Mouse (Mus musculus): ENCODE measurements at regions not wholly inside any gene's neighbourhood (a gene's known extent, or its start where the extent isn't known, plus 50 kb on each side); places are given as distances from the start of the nearest gene placed in this dataset.

DNA sequence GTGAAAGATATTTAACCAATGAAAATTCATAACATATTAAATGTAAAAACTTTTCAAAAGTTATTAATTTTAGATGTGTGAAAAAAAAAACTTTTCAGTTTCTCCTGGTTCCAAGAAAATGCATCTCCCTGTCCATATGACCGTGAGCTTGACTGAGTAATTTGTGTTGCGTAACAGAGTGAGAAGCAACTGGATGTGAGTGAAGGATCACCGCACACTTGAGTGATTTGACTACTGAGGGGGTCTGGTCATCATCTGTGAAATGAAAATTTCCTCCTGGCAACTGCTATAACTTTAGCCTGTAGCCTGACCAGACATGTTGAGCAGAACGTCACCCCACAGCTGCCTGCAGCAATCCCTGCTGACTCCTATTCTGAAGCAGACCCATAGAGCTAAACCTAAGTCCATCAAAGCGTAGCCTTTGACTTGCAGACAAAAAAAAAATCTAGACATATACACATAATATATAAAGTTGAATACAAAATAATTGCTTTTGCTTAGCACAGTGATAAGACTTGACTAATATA, 461.2 kb downstream of the Brinp3 start:
- DNase-seq (ENCODE audit: extremely low spot score in 1 of 2, low spot score in 2 of 2) = no peak
- no peak for TF ChIP-seq CTCF (IDR thresholded peaks at IDR 0.05)
- H3K4me3 ChIP-seq = no peak overlapping the region
- intact Hi-C loops (cut with DNase I) = no loop called here
- no peak overlapping the region for H3K27ac ChIP-seq

DNA sequence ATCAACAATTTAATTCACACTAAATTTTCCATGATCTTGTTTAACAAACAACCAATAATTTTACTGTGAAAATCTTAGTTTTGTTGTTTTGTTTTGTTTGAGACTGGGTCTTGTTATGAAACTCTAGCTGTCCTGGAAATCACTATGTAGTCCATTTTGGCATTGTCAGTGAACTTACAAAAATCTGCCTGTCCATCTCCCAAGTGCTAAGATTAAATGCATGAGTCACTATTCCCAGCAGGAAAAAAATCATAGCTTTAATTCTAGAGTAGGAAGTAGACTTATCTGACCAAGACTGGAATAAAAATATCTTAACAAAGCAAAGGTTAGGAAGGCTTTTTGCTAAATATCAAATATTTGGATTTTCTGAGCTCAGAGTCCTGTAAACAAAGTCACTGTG, 461.8 kb downstream of the Brinp3 start:
- intact Hi-C loops (cut with DNase I) = no loop called here
- H3K27ac ChIP-seq = no peak overlapping the region
- no peak overlapping the region for H3K4me3 ChIP-seq
- no peak for DNase-seq (ENCODE audit: extremely low spot score in 1 of 2, low spot score in 2 of 2)
- no peak for TF ChIP-seq CTCF (IDR thresholded peaks at IDR 0.05)

DNA sequence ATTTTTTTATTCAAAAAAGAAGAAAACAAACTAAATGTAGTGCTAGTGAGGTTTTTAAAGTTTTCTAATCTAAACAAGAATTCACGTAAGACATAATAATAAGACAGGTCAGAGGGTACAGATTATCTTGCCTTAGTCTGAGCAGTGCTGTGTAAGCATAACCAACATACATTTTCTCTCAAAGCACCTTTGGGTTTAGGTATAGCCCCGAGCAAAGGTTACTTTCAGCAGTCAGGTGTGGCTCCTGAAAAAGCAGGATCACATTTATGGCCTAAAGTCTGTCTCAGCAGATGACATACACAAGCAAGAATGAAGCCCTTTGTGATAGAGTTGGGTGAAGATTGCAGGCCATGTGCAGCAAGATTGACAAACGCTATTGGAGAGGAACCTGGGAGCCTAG, 465.9 kb downstream of the Brinp3 start:
- DNase-seq (ENCODE audit: extremely low spot score in 1 of 2, low spot score in 2 of 2) = no peak
- Histone ChIP-seq H3K4me3 (no peak overlapping the region), H3K27ac (no peak overlapping the region)
- intact Hi-C loops (cut with DNase I) = no loop called here
- no peak for TF ChIP-seq CTCF (IDR thresholded peaks at IDR 0.05)

DNA sequence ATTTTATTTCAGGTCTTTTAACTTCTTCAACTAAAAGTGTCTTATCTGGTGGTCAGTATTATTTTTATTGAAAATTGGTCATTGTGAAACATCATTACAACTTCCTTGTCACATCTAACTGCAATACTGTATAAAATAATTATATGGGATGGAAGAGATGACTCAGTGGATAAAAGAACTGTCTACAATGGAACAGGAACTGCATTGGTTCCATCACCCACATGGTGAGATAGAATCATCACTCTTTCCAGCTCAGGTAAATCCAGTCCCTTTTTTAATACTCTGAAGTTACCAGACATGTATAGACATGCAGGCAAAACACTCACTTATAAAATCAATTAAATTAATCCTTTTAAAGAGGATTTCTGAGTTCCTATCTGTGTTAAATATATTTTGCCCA, 473.0 kb downstream of the Brinp3 start:
- DNase-seq (ENCODE audit: extremely low spot score in 1 of 2, low spot score in 2 of 2) = no peak
- intact Hi-C loops (cut with DNase I) = no loop called here
- Histone ChIP-seq H3K27ac (no peak overlapping the region), H3K4me3 (no peak overlapping the region)
- TF ChIP-seq CTCF (IDR thresholded peaks at IDR 0.05) = no peak

DNA sequence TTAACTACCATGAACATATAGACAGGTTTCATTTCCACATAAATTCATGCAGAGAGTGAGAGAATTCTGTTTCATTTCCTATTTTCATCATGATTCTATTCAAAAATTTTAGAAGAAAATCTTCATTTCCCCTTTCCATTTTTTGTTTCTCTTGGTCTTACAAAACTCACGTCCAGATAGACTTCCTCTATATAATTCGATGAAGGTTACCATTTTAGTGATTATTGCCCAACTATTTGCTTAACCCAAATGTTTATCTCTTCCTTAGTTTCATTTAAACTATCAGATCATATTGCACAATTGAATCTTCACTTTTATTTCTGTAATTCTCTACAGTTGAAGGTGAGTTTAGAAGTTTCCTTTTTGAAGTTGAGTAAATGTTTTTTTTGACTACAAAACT, 473.4 kb downstream of the Brinp3 start:
- Histone ChIP-seq H3K27ac (no peak overlapping the region), H3K4me3 (no peak overlapping the region)
- no peak for TF ChIP-seq CTCF (IDR thresholded peaks at IDR 0.05)
- intact Hi-C loops (cut with DNase I) = no loop called here
- DNase-seq (ENCODE audit: extremely low spot score in 1 of 2, low spot score in 2 of 2) = no peak

DNA sequence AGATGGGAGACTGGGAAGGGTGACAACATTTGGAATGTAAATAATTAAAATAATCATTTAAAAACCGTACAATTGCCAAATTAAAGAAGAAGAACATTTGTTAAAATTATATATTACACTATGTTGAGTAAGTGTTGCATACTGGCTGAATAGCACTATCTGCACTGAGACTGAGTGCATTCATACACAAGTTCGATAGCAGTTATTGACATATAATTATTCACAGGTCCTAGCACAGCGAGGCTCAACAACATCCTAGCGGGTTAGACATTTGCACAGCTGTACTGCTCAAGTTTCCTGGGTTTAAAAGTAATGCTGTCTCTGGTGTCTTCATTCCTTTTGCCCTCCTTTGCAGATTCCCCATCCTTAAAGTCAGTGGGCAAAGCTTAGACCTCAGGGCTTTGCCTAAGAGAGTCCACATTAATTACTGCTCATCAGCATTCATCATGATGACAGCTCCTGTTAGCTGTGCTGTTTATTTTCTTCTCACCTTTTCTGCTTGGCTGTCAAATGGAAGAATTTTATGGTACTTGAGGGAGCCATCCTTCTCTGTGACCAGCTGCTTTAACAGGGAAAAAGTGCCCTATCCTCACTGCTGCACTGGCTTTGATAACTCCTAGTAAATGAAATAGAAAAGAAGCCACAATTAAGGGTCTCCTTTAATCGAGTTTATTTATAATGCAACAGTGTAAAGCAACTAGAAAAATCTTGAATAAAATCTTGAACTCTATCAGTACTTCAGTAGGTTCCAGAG, 489.1 kb downstream of the Brinp3 start:
- no peak for TF ChIP-seq CTCF (IDR thresholded peaks at IDR 0.05)
- H3K27ac ChIP-seq = no peak overlapping the region
- intact Hi-C loops (cut with DNase I) = no loop called here
- H3K4me3 ChIP-seq = no peak overlapping the region
- DNase-seq (ENCODE audit: extremely low spot score in 1 of 2, low spot score in 2 of 2) = no peak

DNA sequence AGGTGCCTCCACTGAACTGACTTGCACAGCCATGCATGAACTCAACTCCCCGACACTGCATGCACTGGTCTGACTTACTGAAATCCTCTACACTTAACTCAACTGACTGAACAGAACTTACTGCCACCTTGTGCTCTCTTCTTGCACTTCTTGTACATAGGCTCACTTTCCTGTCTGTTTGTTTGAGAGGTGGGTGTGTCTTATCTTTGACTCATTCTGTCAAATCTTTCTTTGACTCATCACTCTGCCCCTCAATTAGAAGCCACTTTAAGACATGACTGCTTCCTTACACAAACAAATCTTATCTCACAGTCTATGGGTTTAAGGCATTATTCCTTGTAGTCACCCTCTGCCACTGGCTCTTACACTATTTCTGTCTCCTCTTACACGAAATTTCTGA, 505.5 kb downstream of the Brinp3 start:
- no peak for TF ChIP-seq CTCF (IDR thresholded peaks at IDR 0.05)
- DNase-seq (ENCODE audit: extremely low spot score in 1 of 2, low spot score in 2 of 2) = no peak
- no peak overlapping the region for H3K4me3 ChIP-seq
- intact Hi-C loops (cut with DNase I) = no loop called here
- no peak overlapping the region for H3K27ac ChIP-seq

DNA sequence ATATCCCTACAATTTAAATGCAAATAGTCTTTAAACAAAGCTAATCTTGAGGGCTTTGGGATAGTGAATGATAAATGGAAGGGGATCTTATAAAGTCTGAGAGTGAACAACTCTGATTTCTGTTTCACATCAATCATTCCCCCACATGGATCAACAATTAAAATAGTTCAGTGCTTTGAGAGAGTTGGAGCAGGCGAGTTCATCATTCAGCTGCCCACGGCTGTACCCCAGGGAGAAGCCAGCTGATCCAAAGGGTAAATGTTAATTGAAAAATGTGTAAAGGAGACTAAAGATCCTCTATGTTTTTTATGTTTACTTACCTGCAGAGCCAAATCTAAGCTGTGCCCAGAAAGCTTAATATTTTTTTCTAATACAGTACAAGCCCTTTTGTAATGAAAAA, 553.2 kb downstream of the Brinp3 start:
- no peak for DNase-seq (ENCODE audit: extremely low spot score in 1 of 2, low spot score in 2 of 2)
- Histone ChIP-seq H3K27ac (no peak overlapping the region), H3K4me3 (no peak overlapping the region)
- no peak for TF ChIP-seq CTCF (IDR thresholded peaks at IDR 0.05)
- intact Hi-C loops (cut with DNase I) = no loop called here

DNA sequence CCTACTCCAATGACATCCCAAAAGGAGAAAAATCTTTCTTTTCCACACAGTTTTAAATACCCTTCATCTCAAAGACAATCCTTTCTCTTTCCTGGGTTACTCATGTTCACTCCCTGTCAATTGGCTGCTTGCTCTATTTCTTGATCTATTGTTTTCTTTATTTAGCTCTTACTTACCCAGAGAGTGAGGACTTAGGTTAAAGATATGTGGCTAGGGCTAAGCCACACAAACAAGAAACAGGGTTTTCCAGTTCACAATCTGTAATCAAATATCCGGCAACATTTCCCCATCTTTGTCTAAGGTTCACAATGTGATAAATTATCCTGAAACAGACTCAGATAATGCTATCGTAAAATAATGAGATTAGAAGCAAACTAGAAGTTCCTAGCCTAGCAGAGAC, 563.9 kb downstream of the Brinp3 start:
- Histone ChIP-seq H3K27ac (no peak overlapping the region), H3K4me3 (no peak overlapping the region)
- DNase-seq (ENCODE audit: extremely low spot score in 1 of 2, low spot score in 2 of 2) = no peak
- TF ChIP-seq CTCF (IDR thresholded peaks at IDR 0.05) = no peak
- intact Hi-C loops (cut with DNase I) = no loop called here

DNA sequence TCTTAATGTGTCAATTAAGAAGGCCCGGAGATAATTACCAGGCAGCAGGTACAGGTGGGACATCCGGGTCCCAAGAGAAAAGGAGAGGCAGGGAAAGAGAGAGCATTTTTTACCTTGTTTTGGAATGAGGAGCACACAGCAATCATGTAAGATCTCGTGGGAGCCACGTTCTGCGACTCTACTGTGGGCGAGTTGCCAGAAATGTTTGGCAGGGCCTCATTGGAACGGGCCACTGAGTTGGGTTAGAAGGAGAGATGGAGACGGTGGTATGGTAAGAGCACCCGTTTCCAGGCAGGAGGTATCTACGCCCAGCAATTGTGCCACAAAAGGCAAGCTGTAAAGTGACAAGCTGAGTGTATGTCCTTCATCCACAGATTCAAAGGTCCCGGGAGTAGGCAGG, 579.6 kb downstream of the Brinp3 start:
- no peak for TF ChIP-seq CTCF (IDR thresholded peaks at IDR 0.05)
- Histone ChIP-seq H3K4me3 (no peak overlapping the region), H3K27ac (no peak overlapping the region)
- DNase-seq (ENCODE audit: extremely low spot score in 1 of 2, low spot score in 2 of 2) = no peak
- intact Hi-C loops (cut with DNase I) = no loop called here

DNA sequence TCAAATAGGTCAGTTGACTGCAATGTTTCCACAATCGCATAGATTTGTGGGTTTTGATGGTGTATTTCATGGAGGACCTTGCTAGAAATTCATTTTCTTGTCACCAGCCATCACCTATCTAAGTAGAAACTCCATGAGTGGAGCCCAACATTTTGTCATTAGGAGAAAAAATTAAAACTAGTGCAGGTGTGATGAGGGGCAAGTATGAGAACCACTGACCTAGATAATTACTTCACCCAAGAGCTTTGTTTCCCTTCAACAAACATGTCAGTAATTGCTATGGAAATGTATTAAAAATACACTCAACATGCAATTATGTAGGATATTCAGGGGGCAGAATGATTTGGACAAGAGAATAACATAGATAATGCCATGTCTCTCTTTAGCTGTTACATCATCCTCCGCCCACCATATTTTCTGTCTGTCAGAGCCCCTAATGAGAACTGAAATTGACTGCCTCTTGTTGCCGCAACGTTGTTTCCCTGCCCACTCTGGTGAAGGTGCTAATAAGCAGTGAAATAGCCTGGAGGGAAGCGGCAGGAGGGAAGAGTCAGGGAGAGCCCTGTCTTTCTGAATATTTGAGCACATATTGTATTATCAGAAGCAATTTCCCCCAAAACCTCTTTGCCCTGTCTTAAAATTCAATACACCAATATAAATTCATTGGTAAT, 589.7 kb downstream of the Brinp3 start:
- no peak for DNase-seq (ENCODE audit: extremely low spot score in 1 of 2, low spot score in 2 of 2)
- intact Hi-C loops (cut with DNase I) = no loop called here
- TF ChIP-seq CTCF (IDR thresholded peaks at IDR 0.05) = no peak
- no peak overlapping the region for H3K4me3 ChIP-seq
- H3K27ac ChIP-seq = no peak overlapping the region

DNA sequence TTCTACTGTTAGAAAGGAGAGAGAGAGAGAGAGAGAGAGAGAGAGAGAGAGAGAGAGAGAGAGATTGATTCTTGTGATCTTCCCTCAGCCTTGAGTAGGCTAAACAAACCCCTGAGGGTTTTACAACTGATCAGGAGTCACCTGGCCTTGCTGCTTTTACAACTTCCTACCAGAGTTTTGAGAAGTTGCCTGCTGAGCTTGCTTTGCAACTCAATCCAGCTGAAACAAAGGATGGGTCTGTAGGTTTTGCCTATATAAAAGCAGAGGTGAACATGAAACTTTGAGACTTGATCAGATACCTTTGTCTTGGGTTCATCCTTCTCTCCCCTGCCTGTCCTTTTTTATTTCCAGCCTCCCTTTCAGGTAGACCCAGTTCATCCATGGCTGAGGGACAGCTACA, 631.0 kb downstream of the Brinp3 start:
- no peak overlapping the region for H3K27ac ChIP-seq
- intact Hi-C loops (cut with DNase I) = no loop called here
- TF ChIP-seq CTCF (IDR thresholded peaks at IDR 0.05) = no peak
- no peak overlapping the region for H3K4me3 ChIP-seq
- DNase-seq (ENCODE audit: extremely low spot score in 1 of 2, low spot score in 2 of 2) = no peak

DNA sequence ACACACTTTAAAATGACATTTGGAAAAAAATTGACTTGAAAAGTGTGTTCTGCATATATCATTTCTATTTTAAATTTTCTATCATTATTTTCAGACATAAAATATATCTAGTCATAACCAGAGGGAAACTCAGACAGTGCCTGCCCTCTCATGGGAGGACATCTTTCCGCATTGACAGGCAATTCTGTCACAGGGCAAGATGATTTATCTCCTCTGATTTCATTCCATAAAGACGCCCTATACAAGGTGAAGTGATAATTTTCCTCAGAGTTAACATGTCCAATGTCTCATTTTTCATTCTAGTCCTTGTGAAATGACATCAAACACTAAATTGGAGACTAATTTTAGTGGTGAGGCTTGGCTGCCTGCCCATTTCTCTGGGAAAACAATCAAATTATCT, 643.6 kb downstream of the Brinp3 start:
- no peak for DNase-seq (ENCODE audit: extremely low spot score in 1 of 2, low spot score in 2 of 2)
- intact Hi-C loops (cut with DNase I) = no loop called here
- no peak for TF ChIP-seq CTCF (IDR thresholded peaks at IDR 0.05)
- no peak overlapping the region for H3K27ac ChIP-seq
- no peak overlapping the region for H3K4me3 ChIP-seq
